Mouse (Mus musculus) forebrain, embryonic 14.5 days (tissue): ENCODE results near the gene Gimd1. TPM values are rescaled to one million over a fixed set of nuclear protein-coding genes. Genes with fewer than 3 reads are reported as not detected.

Experiments used
- ATAC-seq: fragments of 200-750 bp; cut with Nextera tagmentation; 2 replicates; pipeline ENCODE4 v1.8.0; 2017; ENCODE audit warnings: mild to moderate bottlenecking, moderate library complexity
- DNase-seq: peaks from one replicate; pipeline ENCODE4 v3.0.0-alpha.2; 2015; ENCODE audit warnings: low spot score
- H3K27ac ChIP-seq: fragments of 300-500 bp; sonication (generic); 2 replicates; pipeline ENCODE4 v1.5.1; 2014; ENCODE audit warnings: low read depth, mild to moderate bottlenecking, control low read depth, low read length, moderate library complexity
- H3K27me3 ChIP-seq: fragments of 300-500 bp; sonication (generic); replicated peaks from 2 replicates; pipeline ENCODE4 v1.6.1; 2014; ENCODE audit warnings: low read length, control low read depth, mixed read lengths; ENCODE audit not compliant: control insufficient read depth, insufficient read depth
- H3K36me3 ChIP-seq: fragments of 300-500 bp; sonication (generic); 2 replicates; pipeline ENCODE4 v1.6.1; 2014; ENCODE audit warnings: low read length, control low read depth; ENCODE audit not compliant: control insufficient read depth, insufficient read depth
- H3K4me1 ChIP-seq: fragments of 300-500 bp; sonication (generic); 2 replicates; pipeline ENCODE4 v1.6.1; 2014; ENCODE audit warnings: antibody characterized with exemption, low read length, control low read depth; ENCODE audit not compliant: control insufficient read depth, insufficient read depth
- H3K4me2 ChIP-seq: fragments of 300-500 bp; sonication (generic); 2 replicates; pipeline ENCODE4 v1.6.1; 2014; ENCODE audit warnings: mild to moderate bottlenecking, control low read depth, low read length
- H3K4me3 ChIP-seq: fragments of 300-500 bp; sonication (generic); 2 replicates; pipeline ENCODE4 v1.5.1; 2014; ENCODE audit warnings: low read depth, low read length, control low read depth
- H3K9ac ChIP-seq: fragments of 300-500 bp; sonication (generic); 2 replicates; pipeline ENCODE4 v1.6.1; 2014; ENCODE audit warnings: mild to moderate bottlenecking, low read length, control low read depth, moderate library complexity
- H3K9me3 ChIP-seq: fragments of 300-500 bp; sonication (generic); replicated peaks from 2 replicates; pipeline ENCODE4 v1.6.1; 2016; ENCODE audit warnings: low read length, control low read depth, mixed read lengths; ENCODE audit not compliant: control insufficient read depth
- WGBS: fragments of 180-500 bp; shearing (Covaris S2); extraction: QIAGEN DNeasy Blood & Tissue Kit; methylation state at CpG from one replicate; pipeline ENCODE4 v1.1.7; 2014; 5-methylcytosine and 5-hydroxymethylcytosine counted together
- polyA plus RNA-seq: library from polyadenylated mRNA; unstranded; fragments of >200 nt; fragmentation: Nextera tagmentation; extraction: Ambion mirVana; gene quantifications from 2 replicates; pipeline ENCODE4 v1.2.1, GENCODE M21; 2014

Gimd1 gene
- polyA plus RNA-seq, 1 experiment from 2014 or later: not detected

DNA sequence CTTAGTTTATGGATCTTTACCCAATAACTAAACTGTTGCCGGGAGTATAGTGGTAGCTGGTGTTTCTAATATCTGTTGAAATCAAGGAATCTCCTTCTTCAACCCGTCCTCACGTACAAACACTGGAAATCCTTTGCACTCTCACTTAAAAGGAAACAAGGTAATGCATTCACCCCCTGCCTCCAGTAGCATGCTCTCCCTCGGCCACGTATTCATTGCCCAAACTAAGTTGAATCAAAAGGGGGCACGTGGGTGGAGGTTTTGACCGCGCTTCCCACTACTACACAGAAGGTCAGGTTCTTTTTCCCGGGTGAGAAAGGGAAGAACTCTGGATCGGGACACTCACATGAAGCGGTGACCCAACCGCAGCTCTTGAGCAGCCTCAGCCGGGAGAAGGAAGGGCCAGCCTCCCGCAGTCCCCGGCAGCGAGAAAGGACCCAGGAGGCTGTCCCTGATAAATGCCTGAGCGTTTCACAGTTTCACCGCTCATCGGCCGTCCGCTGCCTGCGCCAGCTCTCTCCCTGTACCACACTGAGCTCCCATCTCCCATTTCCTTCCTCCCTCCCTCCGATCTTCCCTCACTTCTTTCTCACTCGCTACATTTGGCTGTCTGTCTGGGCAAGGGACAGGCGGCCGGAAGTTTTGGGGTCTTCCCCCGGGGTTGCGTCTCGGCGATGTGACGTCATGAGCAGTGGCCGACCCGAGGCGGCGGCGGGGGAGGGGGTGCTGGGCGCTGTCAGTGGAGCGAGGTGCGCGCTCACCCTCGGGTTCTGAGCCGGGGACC lies 54.0 kb downstream of the Gimd1 start, which contains the start of gene Tbck:
Gene Tbck, plus strand, starts transcription at position 698 of the 784 bp plus-strand sequence.
- Histone ChIP-seq H3K4me2 (peak within 1 kb of the TSS; percentile 63), H3K9ac (peak within 1 kb of the TSS; percentile 88), H3K27me3 (no peaks in the 10 kb centered on the region), H3K36me3 (0 out of 2 replicates have a peak, but pooled peaks cover 3% of the 10 kb centered on the region), H3K4me1 (peaks cover 12% of the 10 kb centered on the region), H3K27ac (peak within 1 kb of the TSS; percentile 71), H3K9me3 (no peaks in the 10 kb centered on the region), H3K4me3 (peak within 1 kb of the TSS; percentile 77)
- under 1% methylated on average over 42 of the region's 42 CpGs for WGBS
- DNase-seq: peak; percentile 96
- peak; percentile 98 for ATAC-seq

GRCm38 (mm10) chr3:132684231-132684928 lies 54.8 kb downstream of the Gimd1 start, which contains the start of gene Aimp1:
Aimp1 (minus strand) TSS chr3:132684370.
- H3K27me3 ChIP-seq: no peaks in the 10 kb centered on the region
- H3K9me3 ChIP-seq: no peaks in the 10 kb centered on the region
- DNase-seq (peak; percentile 1), ATAC-seq (no peak)
- H3K9ac ChIP-seq: peak within 1 kb of the TSS; percentile 88
- peak within 1 kb of the TSS; percentile 71 for H3K27ac ChIP-seq
- peaks cover 12% of the 10 kb centered on the region for H3K4me1 ChIP-seq
- 2% methylated on average over 27 of the region's 27 CpGs for WGBS
- peak within 1 kb of the TSS; percentile 77 for H3K4me3 ChIP-seq
- H3K4me2 ChIP-seq: peak within 1 kb of the TSS; percentile 63
- 0 out of 2 replicates have a peak, but pooled peaks cover 3% of the 10 kb centered on the region for H3K36me3 ChIP-seq

Other genes starting within 250 kb of the Gimd1 start
- gene Tbck, start 54.3 kb downstream of the Gimd1 start, polyA plus RNA-seq: 21.9 and 25.3 TPM in 2 replicates
- gene Aimp1, start 54.5 kb downstream of the Gimd1 start, polyA plus RNA-seq: 76.2 and 78.2 TPM in 2 replicates